Mouse (Mus musculus) spleen, postnatal 36 days (tissue): ENCODE data around the gene Olfr1394.
"Not testable (repeated sequence)": the region's sequence is repeated elsewhere in the genome, so short reads cannot be mapped to it uniquely, and the experiment has no call there.

Experiments used
- DNase-seq, 2 experiments: peaks; one replicate each; pipeline ENCODE4 v3.0.0; 2022; ENCODE audit warnings: low spot score in 2 of 2, mixed read lengths in 1 of 2

Gene Olfr1394

DNA sequence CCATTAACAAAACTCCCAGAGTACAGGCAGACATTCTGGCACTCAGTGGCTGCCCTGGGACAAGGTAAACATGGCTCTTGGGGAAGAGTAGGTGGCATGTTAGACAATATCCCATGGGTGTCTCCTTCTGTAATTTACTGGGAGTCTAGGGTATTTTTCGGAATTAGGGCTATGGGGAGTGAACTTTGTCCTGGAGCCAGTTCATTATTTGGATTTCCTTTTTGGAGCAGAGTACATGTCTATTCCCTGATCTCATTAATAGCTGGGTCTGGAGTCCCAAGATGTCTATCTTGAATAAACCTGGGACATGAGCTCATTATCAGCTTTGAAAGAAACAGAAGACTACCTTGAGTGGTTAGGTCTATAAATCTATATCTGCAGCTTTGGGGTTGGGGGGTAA, at the start of gene Olfr1394:
Gene Olfr1394 (plus strand): TSS at position 301 of the 400 bp plus-strand sequence.
- no peak for DNase-seq

DNA sequence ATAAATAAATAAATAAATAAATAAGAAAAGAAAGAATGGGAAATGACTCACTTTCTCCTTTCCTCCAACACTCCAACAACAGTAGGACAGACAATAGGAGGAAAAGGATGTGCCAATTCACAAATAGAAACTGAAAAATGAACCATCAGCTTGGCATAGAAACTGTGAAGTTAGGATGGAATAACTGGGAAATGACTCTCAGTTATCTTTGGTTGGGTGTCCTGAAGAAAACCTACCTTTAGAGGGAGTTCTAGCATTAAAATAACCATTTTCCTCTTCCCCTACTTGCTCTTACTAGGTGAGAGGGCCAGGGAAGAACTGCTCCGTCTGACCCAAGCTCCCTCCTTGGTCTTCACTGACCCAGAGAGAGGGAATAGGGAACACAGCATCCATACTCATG, 48.4 kb upstream of the Olfr1394 start:
- DNase-seq = no peak

DNA sequence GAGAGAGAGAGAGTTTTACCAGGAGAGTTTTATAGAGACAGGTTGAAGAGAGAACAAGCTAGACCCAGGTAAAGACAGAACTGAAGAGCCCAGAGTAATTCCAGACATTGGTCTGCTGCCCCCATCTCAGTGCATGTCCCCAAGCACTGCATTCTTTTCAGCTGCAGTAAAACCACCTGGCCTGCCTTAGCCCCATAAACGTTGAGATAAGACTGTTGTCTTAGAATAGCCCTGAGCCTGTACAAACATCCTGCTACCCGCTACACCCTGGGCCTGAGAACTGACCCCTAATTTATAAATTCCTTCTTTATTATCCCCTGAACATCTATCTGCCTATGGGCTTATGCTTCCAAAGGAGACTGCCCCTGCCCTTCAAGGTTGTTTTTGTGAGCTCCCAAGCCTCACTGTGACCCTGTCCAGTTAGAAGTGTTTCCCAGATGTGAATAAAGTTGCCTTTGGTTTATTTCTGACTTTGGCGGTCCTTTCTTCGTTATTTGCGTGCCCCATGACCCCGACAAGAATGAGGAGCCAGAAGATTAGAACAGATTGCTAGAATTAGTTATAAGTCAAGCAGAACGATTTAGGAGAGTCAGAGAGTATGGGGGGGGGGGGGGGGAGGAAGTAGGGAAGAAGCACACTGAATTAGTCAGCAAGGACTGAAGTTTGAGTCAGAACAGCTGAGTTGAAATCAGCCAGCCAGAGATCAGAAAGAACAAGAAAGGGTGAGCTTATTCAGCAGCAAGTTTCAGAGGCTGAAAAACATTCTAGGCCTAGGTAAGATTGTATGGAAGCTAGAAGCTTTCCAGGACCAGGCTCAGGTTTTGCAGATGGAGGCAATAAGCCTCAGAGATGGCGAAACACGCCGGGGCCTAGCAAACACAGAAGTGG, 46.3 kb upstream of the Olfr1394 start:
- DNase-seq = no peak

DNA sequence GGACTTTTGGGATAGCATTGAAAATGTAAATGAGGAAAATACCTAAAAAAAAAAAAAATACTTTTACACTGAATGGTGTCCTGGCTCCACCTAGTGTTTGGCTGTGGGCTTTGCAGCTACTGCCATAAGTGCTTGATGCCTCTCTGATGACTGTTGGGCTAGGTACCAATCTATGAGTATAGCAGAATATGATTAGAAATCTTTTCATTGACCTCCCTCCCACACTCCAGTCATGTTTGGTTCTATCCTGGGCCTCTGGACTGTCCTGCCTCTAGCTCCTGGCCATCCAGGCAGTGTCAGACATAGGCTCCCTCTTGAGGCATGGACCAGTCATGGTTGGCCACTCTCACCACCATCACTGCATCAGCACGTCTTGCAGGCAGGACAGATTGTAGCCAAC, 45.3 kb upstream of the Olfr1394 start:
- DNase-seq = peak in 1 of 2 experiments; percentile 44

DNA sequence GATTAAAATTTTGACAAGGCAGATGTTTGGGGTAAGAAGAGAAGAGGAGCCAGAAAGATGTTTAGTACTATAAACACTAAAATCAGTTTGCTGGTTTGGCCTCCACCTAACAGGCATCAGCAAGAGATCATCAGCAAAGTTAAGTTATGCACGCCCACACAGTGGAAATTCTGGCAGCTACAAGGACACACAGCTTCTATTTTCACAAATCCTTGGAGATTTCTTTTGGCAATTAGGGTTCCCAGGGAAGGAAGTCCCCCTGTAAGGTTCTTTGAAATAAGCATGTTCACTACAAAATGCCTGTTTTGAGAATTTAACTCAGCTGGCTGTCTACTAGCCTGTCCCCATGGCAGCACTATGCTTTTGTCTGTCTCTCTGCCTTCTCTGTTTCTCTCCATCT, 43.2 kb upstream of the Olfr1394 start:
- DNase-seq = no peak

DNA sequence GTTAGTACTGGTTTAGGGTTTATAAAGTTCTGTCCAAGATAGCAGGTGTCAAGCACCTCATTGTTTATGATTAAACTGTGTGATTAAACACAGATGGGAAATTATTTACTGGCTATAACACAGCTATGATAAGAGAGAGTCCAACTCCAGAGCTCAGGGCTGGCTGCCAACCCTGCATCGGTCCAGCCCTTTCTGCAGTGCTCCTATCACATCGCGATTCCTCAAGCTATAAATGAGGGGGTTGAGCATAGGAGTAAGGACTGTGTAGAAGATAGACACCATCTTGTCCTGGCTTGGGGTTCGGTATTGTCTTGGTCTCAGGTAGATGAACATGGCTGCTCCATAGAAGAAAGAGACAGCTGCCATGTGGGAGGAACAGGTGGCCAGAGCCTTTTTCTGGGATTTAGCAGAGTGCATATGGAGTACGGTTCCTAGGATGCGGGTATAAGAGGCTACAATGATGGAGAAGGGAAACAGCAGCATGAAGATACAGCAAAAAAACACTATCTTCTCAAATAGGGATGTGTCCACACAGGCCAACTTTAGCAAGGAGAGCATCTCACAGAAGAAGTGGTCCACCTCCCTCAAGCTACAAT, 41.5 kb upstream of the Olfr1394 start:
- DNase-seq = no peak

DNA sequence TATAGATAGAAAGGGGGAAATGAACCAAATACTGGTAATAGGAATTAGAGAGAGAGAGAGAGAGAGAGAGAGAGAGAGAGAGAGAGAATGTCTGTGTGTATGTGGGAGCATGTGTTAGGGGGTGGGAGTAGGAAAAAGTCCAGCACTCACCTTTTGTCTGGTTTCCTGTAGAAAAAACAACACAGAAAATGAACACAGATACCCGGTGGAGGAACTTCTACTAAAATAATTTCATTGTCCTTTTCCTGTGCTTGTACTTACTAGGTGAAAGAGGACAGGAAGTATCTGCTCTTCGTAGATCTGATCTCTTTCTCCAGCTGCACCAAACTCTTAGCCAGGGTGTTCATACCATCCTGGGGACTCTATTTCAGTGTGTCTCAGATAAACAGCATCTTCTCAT, 40.0 kb upstream of the Olfr1394 start:
- no peak for DNase-seq

DNA sequence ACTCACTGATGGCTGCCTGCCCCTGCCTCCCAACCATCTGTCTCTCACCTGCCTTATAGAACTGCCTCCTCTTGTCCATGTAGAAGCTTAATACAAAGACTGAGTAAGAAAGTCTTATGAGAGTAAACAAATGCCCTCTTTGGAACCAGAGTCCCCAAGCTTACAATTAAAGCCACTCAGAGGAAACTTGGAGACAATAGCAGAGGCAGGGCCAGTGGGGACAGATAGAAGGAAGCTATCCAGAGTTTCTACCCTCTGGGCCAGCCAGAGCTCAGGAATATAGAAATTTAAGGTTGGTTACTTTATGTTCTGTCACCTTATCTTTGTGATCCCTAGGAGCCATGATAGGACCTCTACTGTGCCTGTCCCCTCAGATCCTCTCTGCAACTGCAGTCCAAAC, 39.4 kb upstream of the Olfr1394 start, which contains the start of gene Olfr1396:
Gene Olfr1396 (minus strand): TSS at position 101 of the 400 bp plus-strand sequence.
- DNase-seq = no peak

DNA sequence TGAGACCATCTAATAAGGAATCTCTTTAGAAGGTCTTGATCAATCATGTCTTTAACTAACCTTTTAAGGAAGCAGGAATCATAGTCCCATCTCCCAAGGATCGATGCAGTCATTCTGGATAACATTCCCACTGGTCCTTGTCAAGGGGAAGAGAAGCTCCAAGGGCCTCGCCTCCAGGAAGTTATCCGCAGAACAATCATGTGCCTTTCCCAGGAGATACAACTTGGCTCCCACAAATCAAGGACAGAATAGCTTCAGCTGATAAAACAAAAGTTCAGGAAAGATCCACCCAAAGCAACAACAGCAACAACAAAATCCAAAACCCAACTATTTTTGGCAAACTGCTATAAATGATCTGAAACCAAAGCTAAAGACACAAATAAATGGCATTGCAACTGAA, 34.5 kb upstream of the Olfr1394 start:
- DNase-seq = no peak

DNA sequence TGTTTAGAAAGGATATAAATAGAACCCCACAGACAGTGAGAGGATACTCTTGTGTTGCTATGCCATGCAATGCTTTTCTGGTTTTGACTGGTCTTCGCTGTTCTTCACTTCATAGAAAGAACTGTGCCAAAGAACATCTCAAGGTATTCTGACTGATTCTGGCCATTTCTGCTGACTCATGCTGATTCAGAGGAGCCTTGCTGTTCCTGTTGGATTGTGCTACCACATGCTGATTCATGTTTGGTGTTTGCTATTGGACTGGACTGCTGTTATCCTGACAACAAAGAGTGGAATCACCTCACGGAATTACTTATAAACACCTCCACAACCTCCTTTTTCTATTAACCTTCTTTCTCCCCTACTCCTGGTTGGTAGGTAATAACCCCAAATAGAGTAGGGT, 30.0 kb upstream of the Olfr1394 start:
- no peak for DNase-seq

DNA sequence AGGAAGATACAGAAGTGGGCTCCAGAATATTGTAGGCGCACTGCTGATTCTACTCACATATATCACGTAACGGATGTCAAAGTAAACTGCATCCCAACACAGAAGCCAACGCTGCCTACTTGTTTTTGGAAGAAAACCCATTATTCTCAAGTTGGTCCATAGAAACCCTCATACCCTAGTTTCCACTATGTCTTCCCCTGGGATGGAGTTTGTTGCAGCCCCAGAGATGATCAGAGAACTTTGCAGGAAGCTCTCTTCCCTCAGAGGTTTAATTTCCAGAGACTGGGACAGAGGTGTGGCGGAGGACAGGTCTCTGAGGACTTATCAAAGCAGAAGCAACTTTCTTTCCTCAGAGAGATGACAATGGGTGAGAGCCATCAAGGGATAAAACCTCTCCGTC, 12.2 kb upstream of the Olfr1394 start, which contains the start of gene Olfr1395:
Gene Olfr1395 (plus strand): TSS at position 301 of the 400 bp plus-strand sequence.
- DNase-seq = no peak

DNA sequence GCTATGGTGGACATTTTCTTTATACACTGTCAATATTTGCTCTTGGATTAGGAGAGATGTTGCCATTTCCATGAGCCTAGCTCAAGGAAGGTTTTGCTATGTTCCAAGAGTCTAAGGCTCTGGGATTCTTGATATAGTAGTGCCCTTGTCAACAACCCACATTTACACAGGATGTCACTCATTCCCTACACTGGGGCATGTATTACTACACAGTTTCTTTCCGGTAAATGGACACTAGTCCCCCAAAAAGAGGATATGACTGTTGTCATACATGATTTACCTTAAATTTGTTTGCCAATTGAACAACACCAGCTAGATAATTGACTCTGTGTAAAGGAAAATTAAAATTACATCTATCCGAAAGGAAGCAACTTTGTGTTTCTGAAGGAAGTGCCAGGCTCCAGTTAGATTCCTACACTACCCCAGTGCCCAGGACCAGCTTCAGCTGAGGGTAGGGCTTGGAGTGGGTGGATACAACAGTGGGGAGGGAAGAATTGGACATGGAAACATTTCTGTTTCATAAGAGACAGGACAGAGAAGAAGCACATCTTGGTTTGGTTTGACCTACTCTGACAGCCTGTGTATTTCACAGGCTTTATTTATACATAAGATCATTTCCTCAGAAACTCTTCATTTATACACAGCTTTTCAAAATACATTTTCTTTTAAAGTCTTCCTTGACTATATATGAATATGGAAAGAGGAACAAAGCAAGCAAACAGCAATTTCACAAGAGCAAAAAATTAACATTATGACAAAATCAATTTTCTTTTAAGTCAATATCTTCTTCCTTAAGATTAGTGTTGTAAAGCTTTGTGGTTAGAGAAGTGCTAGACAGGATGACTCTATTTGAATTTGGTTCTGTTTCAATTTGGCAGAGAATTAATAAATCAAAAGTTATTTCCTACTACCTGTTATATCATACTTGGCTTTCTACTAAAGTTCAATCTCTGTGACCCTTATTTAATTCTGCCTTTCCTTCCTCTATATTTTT, 2.9 kb downstream of the Olfr1394 start:
- no peak for DNase-seq

DNA sequence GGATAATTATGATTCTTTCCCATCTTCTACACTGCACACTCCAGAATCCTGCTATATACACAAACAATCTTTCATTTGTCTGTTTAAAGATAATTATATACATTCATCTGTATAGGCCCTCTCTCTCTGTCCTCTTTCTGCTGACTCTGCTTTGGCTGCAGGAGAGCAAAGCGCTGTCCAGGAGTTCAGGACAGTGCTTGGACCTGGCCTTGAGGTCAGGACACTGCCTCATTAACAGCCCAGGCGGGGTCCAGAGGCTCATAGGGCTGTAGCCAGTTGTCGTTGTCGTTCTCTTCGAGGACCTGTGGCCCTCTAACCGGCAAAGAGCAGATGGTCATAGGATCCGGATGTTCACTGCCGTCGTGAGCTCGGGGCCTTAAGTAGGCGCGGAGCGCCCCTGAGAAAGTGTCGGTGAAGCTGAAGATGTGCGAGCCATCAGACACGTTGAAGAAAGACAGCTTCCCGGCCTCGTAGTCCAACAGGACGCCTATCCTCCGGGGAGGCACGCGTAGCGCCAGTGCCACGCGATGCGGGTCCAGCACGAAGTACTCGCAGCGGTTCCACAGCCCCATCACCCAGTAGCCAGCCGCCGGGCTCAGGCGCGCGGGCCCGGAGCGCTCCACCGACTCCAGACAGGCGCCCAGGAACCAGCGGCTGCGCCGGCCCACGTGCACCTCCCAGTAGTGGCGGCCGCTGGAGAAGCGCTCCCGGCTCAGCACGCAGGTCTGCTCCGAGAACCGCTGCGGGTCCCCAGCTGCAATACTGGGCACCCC, 14.8 kb downstream of the Olfr1394 start:
- DNase-seq = no peak

DNA sequence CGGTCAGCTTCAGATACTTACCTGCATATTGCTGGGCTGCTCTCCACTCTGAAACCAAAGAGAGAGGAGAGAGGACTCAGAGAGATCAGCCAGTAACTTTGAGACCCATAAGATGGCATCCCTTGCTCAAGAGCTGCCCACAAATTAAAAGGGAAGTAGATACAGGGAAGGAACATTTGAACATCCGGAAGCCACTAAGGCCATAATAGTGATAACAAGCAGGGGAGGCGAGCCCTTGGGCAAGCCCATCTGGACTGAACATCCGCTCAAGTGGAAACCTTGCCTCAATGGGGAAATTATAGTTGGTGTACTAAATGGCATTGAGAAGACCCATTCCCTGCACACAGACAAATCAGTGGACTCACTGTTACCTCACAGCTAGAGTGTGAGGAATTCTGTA, 16.4 kb downstream of the Olfr1394 start:
- DNase-seq = peak in 1 of 2 experiments; percentile 14

DNA sequence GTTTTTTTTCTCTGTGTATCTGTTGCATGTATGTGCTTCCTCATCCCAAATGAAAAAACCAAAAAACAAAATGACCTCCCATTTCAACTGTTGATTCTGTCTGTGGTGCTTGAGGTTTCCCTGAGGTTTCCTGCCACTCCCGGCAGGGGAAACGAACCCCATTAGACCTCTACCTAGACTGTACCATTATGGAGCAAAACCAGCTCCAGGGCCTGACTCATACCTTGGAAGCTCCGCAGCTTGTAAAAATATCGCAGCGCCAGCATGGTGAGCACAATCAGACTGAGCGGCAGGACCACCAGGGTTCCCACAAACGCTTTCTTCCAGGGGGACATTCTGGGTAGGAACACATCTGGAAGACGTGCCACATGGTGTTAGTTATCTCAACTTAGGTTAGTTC, 21.2 kb downstream of the Olfr1394 start:
- DNase-seq = peak in 1 of 2 experiments; percentile 15

DNA sequence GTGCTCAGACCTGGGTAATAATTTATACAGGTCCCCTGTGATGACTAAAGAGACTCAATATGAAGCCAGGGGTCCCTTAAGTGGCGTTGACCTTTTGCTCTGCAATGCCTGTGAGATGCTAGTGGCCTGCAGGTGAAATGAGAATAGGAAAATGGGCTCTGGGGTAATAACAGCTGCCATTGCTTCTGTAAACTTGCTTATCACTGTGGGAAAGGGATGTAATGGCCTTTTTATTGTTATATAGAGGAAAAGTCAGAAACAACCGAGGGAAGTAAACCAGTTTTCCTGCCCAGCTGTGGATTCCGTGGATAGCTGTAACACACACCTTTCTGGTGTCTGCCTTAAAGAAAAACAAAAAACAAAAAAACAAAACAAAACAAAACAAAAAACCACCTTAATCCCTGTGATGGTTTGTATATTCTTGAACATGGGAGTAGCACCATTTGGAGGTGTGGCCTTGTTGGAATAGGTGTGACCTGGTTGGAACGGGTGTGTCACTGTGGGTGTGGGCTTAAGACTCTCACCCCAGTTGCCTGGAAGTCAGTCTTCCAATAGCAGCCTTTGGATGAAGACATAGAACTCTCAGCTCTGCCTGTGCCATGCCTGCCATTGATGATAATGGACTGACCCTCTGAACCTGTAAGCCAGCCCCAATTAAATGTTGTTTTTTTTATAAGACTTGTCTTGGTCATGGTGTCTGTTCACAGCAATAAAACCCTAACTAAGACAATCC, 22.0 kb downstream of the Olfr1394 start:
- DNase-seq = not testable (repeated sequence)

DNA sequence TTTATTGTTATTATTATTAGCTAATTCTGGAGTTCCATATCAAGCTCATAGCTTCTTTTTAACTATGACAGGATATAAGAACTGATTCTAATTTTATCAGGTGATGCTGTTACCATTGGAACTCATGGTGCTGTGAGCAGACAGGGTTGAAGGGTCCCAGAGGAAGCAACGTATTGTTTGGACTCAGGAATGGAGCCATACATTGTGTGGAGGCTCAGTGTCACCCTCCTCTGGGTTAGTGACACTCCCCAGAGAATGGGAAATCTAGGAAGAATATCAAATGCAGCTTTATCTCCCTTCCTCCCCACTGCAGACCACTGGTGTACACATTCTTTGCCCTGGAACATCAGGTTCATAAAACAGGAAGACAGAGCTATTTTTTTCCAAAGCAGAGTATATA, 29.0 kb downstream of the Olfr1394 start:
- no peak for DNase-seq

DNA sequence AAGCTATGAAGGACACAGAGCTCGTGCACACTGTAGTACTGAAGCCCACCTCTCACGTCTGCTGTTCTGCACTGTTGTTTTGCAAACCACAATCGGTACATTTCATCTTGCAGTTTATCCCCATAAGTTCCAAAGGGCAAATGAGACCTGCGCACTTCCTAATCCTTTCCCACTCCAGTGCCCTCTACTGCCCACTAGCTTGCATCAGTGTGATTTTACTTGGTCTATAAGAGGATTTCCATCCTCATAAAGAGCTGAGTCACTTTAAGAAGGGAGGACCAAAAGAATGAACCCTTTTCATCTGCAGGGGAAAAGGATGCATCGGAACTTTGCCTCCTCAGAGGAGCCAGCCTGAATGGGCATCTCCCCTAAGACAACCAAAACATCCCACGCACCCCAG, 32.3 kb downstream of the Olfr1394 start:
- no peak for DNase-seq

DNA sequence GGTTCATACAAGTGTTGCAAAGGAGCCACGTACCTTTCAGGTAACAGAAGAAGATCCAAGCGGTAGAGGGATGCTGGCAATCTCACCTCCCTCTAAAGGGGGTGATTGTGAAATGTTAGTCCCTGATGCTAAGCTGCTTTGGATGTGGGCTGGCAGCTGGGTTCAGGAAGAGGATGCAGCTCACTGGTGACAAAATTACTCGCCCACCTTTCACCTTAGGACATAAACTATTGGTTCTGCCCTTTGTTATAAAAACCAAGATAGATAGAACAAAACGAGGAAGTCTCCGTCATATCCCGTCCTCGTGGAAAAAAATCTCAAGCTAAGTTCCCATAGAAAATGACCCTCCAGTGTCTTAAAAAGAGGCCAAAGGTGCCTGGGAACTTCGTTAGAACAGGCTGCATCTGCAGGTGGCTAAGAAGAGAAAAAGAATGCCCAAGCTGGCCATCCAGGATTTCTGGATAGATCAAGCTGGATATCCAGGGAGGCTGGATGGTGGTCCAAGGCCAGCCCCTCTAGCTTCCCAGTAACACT, 32.8 kb downstream of the Olfr1394 start, which contains the start of gene Btnl9:
Gene Btnl9 (minus strand): TSS at position 205 of the 534 bp plus-strand sequence.
- no peak for DNase-seq

DNA sequence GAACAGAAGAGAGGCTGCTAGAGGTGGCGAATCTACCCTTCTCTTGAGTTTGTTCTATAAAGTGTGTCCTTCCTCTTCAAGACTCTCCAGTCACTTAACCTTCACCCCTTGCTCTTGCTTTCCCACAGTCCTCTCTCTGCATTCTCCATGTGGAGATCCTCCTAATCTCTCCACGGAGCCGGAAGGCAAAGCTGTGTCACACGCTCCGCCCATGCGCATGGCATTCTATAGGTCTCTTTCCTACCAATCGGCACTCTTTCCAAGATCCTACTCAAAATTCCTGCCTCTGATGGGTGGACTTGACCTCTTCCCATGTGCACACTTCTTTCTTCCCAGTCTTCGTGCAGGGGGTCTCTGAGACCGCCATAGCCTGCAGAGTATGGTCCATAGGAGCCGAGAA, 33.5 kb downstream of the Olfr1394 start:
- DNase-seq = no peak
